Mouse (Mus musculus) small intestine, adult 2 months (tissue): ENCODE measurements around the gene Ifitm1. TPM values are rescaled to one million over a fixed set of nuclear protein-coding genes. Genes with fewer than 3 reads are reported as not detected.

Experiments used
- H3K27ac ChIP-seq: fragments of 200-500 bp; 2 replicates; pipeline ENCODE4 v1.5.1; 2012; ENCODE audit warnings: low read depth, low read length, control low read depth, inconsistent platforms; ENCODE audit not compliant: insufficient read depth
- H3K27me3 ChIP-seq: fragments of 200-500 bp; 2 replicates; pipeline ENCODE4 v1.6.1; 2012; ENCODE audit warnings: mild to moderate bottlenecking, moderate library complexity, low read length, inconsistent platforms; ENCODE audit not compliant: control insufficient read depth, insufficient read depth
- H3K36me3 ChIP-seq: fragments of 200-500 bp; 2 replicates; pipeline ENCODE4 v1.6.1; 2012; ENCODE audit warnings: mild to moderate bottlenecking, low read length, control low read depth, inconsistent platforms; ENCODE audit not compliant: control insufficient read depth, insufficient read depth
- H3K4me1 ChIP-seq: fragments of 200-500 bp; 2 replicates; pipeline ENCODE4 v1.6.1; 2012; ENCODE audit warnings: low read length, inconsistent platforms, mixed read lengths; ENCODE audit not compliant: control insufficient read depth, insufficient read depth, insufficient read length
- H3K4me3 ChIP-seq: fragments of 200-500 bp; 2 replicates; pipeline ENCODE4 v1.5.1; 2012; ENCODE audit warnings: low read depth, mild to moderate bottlenecking, control low read depth, inconsistent platforms, low read length, moderate library complexity
- CTCF ChIP-seq: fragments of 200-500 bp; IDR thresholded peaks from 2 replicates; pipeline ENCODE4 v1.5.1; 2012; ENCODE audit warnings: low read depth, mild to moderate bottlenecking, control low read depth, inconsistent platforms, low read length, moderate library complexity, mixed read lengths; ENCODE audit not compliant: insufficient replicate concordance, insufficient read length; ENCODE audit errors: extremely low read depth
- POLR2A ChIP-seq: fragments of 200-500 bp; IDR thresholded peaks from 2 replicates; pipeline ENCODE4 v1.6.1; 2012; ENCODE audit warnings: low read depth, mild to moderate bottlenecking, control low read depth, inconsistent platforms, low read length, moderate library complexity
- WGBS: fragments of 180-500 bp; shearing (Covaris S2); methylation state at CpG from one replicate; pipeline ENCODE4 v1.1.7; 2018; 5-methylcytosine and 5-hydroxymethylcytosine counted together
- polyA plus RNA-seq: library from polyadenylated mRNA; depleted of rRNA; stranded (reverse); fragments of >200 nt; gene quantifications from 2 replicates; pipeline ENCODE4 v1.2.3, GENCODE M21; 2012

Gene Ifitm1
- polyA plus RNA-seq, 1 experiment, result 120 TPM

- Histone ChIP-seq H3K27me3 (no peaks in the 10 kb centered on the region), H3K4me3 (no peak overlapping the region), H3K36me3 (no peaks in the 10 kb centered on the region), H3K4me1 (peaks cover 5% of the 10 kb centered on the region), H3K27ac (no peak overlapping the region)
- TF ChIP-seq CTCF, result no peak
- TF ChIP-seq POLR2A, result no peak
- WGBS, result 76% methylated on average over 5 of the region's 5 CpGs
These were observed 23.6 kb downstream of the Ifitm1 start for GRCm38 (mm10) chr7:140990622-140991021.

GRCm38 (mm10) chr7:140991117-140991689 lies 24.2 kb downstream of the Ifitm1 start:
- no peak for TF ChIP-seq CTCF
- no peak for TF ChIP-seq POLR2A
- no peak overlapping the region for H3K27ac ChIP-seq
- H3K4me1 ChIP-seq, result peaks cover 5% of the 10 kb centered on the region
- H3K4me3 ChIP-seq, result no peak overlapping the region
- 90% methylated on average over 14 of the region's 14 CpGs for WGBS
- no peaks in the 10 kb centered on the region for H3K27me3 ChIP-seq
- H3K36me3 ChIP-seq, result no peaks in the 10 kb centered on the region

- TF ChIP-seq POLR2A (no peak), CTCF (no peak)
- Histone ChIP-seq H3K27ac (no peak overlapping the region), H3K27me3 (no peaks in the 10 kb centered on the region), H3K36me3 (no peaks in the 10 kb centered on the region), H3K4me3 (no peak overlapping the region), H3K4me1 (peaks cover 6% of the 10 kb centered on the region)
- WGBS, result 67% methylated on average over 1 of the region's 1 CpGs
These were observed 30.8 kb downstream of the Ifitm1 start for GRCm38 (mm10) chr7:140997817-140998216.

- H3K36me3 ChIP-seq, result no peaks in the 10 kb centered on the region
- 46% methylated on average over 11 of the region's 11 CpGs for WGBS
- TF ChIP-seq POLR2A, result no peak
- no peak for TF ChIP-seq CTCF
- H3K4me3 ChIP-seq, result no peak overlapping the region
- peaks cover 6% of the 10 kb centered on the region for H3K4me1 ChIP-seq
- H3K27ac ChIP-seq, result peak overlapping the region; percentile 67
- no peaks in the 10 kb centered on the region for H3K27me3 ChIP-seq
These were observed 32.1 kb downstream of the Ifitm1 start for GRCm38 (mm10) chr7:140998853-140999700.

- Histone ChIP-seq H3K27ac (no peak overlapping the region), H3K4me3 (no peak overlapping the region), H3K4me1 (peaks cover 6% of the 10 kb centered on the region), H3K27me3 (no peaks in the 10 kb centered on the region), H3K36me3 (no peaks in the 10 kb centered on the region)
- WGBS, result 91% methylated on average over 15 of the region's 15 CpGs
- TF ChIP-seq POLR2A (no peak), CTCF (no peak)
These were observed 34.1 kb downstream of the Ifitm1 start for GRCm38 (mm10) chr7:141000881-141001708.

- no peaks in the 10 kb centered on the region for H3K27me3 ChIP-seq
- peaks cover 6% of the 10 kb centered on the region for H3K4me1 ChIP-seq
- 85% methylated on average over 5 of the region's 5 CpGs for WGBS
- H3K27ac ChIP-seq, result no peak overlapping the region
- TF ChIP-seq CTCF, result no peak
- TF ChIP-seq POLR2A, result no peak
- no peaks in the 10 kb centered on the region for H3K36me3 ChIP-seq
- H3K4me3 ChIP-seq, result no peak overlapping the region
These were observed 36.4 kb downstream of the Ifitm1 start for GRCm38 (mm10) chr7:141003248-141004010.
